Mouse (Mus musculus) T-helper 2 cell (primary cell): ENCODE data around the gene Map3k12.

ENCODE experiments used
- in situ Hi-C: fragments of 300-600 bp; cut with MboI, MseI; formaldehyde crosslinking; loops from one replicate; pipeline ENCODE4 v1.15.1; 2025; ENCODE audit warnings: high pct_unique_total_duplicates

Map3k12 gene

GRCm38 (mm10) chr15:102460971-102461370, 55.9 kb downstream of the Map3k12 start:
- in situ Hi-C loops = no loop called here

DNA sequence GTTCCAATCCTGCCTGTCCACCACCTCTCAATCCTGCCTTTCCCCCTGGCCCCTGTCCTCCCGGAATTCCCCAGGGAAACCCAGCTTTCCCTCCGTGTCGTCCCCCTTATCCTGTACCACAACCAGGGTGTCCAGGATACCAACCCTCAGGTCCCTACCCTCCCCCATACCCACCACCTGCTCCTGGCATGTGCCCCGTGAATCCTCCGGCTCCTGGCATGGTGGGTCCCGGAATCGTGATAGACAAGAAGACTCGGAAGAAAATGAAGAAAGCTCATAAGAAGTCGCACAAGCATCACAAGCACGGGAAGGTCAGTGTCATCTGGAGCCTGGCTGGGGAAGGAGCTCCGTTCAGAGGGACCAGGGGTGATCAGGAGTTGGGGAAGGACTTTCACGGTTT, 56.5 kb downstream of the Map3k12 start:
- in situ Hi-C loops = no loop called here

- in situ Hi-C loops = no loop called here
Measured at GRCm38 (mm10) chr15:102459847-102460246, 57.0 kb downstream of the Map3k12 start.

- in situ Hi-C loops = no loop called here
Measured at GRCm38 (mm10) chr15:102459381-102459780, 57.5 kb downstream of the Map3k12 start.

- in situ Hi-C loops = no loop called here
Measured at GRCm38 (mm10) chr15:102458904-102459317, 58.0 kb downstream of the Map3k12 start, which contains the start of gene Prr13. Gene Prr13 (plus strand): TSS chr15:102459028.

- in situ Hi-C loops = no loop called here
Measured at GRCm38 (mm10) chr15:102458050-102458736, 58.7 kb downstream of the Map3k12 start.

DNA sequence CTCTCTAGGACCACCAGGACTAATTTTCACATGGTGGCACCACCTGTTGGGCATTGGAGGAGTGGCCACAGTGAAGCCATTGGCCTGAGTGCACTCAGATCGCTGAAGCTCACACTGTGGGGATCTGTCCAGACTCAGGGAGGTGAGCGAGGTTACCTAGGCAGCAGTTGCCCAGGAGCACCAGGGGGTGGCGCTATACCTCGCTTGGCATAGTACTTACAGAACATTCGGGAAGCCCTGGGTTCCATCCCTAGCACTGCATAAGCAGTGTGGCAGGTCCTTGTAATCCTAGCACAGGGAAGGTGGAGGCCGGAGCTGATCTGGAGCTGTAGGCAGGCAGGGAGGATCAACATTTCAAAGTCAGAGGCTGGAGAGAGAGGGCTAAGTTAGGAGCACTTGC, 60.9 kb downstream of the Map3k12 start:
- in situ Hi-C loops = no loop called here

GRCm38 (mm10) chr15:102451666-102452430, 65.0 kb downstream of the Map3k12 start:
- in situ Hi-C loops = no loop called here

- in situ Hi-C loops = no loop called here
Measured at GRCm38 (mm10) chr15:102450928-102451327, 65.9 kb downstream of the Map3k12 start.

GRCm38 (mm10) chr15:102449366-102449765, 67.5 kb downstream of the Map3k12 start:
- in situ Hi-C loops = no loop called here
